Mouse (Mus musculus) liver, embryonic 15.5 days (tissue): Measurements from ENCODE around the gene Bend5. TPM values are rescaled to one million over a fixed set of nuclear protein-coding genes. Genes with fewer than 3 reads are reported as not detected.

Experiments used
- ATAC-seq: fragments of 200-750 bp; cut with Nextera tagmentation; 2 replicates; pipeline ENCODE4 v1.8.0; 2017; ENCODE audit warnings: moderate number of reproducible peaks, mild to moderate bottlenecking, moderate library complexity; ENCODE audit not compliant: insufficient read depth
- H3K27ac ChIP-seq: fragments of 300-500 bp; sonication (generic); replicated peaks from 2 replicates; pipeline ENCODE4 v1.5.1; 2015; ENCODE audit warnings: mild to moderate bottlenecking, inconsistent platforms
- H3K27me3 ChIP-seq: fragments of 300-500 bp; sonication (generic); 2 replicates; pipeline ENCODE4 v1.6.1; 2015; ENCODE audit warnings: mild to moderate bottlenecking, inconsistent platforms
- H3K36me3 ChIP-seq: fragments of 300-500 bp; sonication (generic); replicated peaks from 2 replicates; pipeline ENCODE4 v1.6.1; 2015; ENCODE audit warnings: moderate library complexity, mild to moderate bottlenecking, inconsistent platforms
- H3K4me1 ChIP-seq: fragments of 300-500 bp; sonication (generic); replicated peaks from 2 replicates; pipeline ENCODE4 v1.6.1; 2015; ENCODE audit warnings: inconsistent platforms
- H3K4me2 ChIP-seq: fragments of 300-500 bp; sonication (generic); 2 replicates; pipeline ENCODE4 v1.6.1; 2015; ENCODE audit warnings: moderate library complexity, mild to moderate bottlenecking, inconsistent platforms
- H3K4me3 ChIP-seq: fragments of 300-500 bp; sonication (generic); replicated peaks from 2 replicates; pipeline ENCODE4 v1.5.1; 2015; ENCODE audit warnings: mild to moderate bottlenecking, inconsistent platforms
- H3K9ac ChIP-seq: fragments of 300-500 bp; sonication (generic); 2 replicates; pipeline ENCODE4 v1.6.1; 2015; ENCODE audit warnings: moderate library complexity, mild to moderate bottlenecking, inconsistent platforms
- H3K9me3 ChIP-seq: fragments of 300-500 bp; sonication (generic); replicated peaks from 2 replicates; pipeline ENCODE4 v1.6.1; 2016; ENCODE audit warnings: inconsistent platforms
- WGBS: fragments of 180-500 bp; shearing (Covaris S2); methylation state at CpG from one replicate; pipeline ENCODE4 v1.1.7; 2015; ENCODE audit warnings: mixed read lengths; ENCODE audit not compliant: insufficient replicate concordance; 5-methylcytosine and 5-hydroxymethylcytosine counted together
- polyA plus RNA-seq: library from polyadenylated mRNA; unstranded; fragments of >200 nt; fragmentation: Nextera tagmentation; extraction: Ambion mirVana; gene quantifications from 2 replicates; pipeline ENCODE4 v1.2.1, GENCODE M21; 2015

Bend5 gene
- polyA plus RNA-seq, 1 experiment from 2014 or later = 0.68 TPM

- 67% methylated on average over 3 of the region's 3 CpGs for WGBS
- peaks cover 33% of the 10 kb centered on the region for H3K27me3 ChIP-seq
- no peaks in the 10 kb centered on the region for H3K36me3 ChIP-seq
- no peaks in the 10 kb centered on the region for H3K9me3 ChIP-seq
- H3K4me2 ChIP-seq = no peak overlapping the region
- no peak overlapping the region for H3K4me3 ChIP-seq
- no peak overlapping the region for H3K27ac ChIP-seq
- H3K9ac ChIP-seq = no peak overlapping the region
- no peak for ATAC-seq
- no peaks in the 10 kb centered on the region for H3K4me1 ChIP-seq
Measured at GRCm38 (mm10) chr4:111416551-111416950, 1.7 kb downstream of the Bend5 start.

DNA sequence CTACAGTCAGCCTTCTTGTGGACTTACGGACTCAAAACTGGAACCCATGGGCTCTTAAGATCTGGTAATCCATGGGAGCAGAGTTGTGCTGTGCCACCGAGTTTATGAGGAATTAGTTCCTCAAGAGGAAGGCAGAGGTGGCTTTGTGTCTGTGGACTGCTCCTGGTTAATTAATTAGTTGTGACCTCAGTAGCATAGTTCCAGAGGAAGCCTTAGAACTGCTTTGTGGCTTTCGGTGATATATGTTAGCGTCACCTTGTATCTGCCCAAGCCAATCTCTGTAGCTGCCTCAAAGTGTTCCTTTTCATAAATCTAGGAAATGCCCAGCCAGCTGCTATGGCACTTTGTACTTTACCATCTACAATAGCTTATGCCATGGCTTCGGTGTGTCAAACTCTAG, 2.9 kb downstream of the Bend5 start:
- 66% methylated on average over 5 of the region's 5 CpGs for WGBS
- Histone ChIP-seq H3K4me1 (no peaks in the 10 kb centered on the region), H3K27ac (no peak overlapping the region), H3K9me3 (no peaks in the 10 kb centered on the region), H3K27me3 (peaks cover 31% of the 10 kb centered on the region), H3K36me3 (no peaks in the 10 kb centered on the region), H3K4me3 (no peak overlapping the region), H3K9ac (no peak overlapping the region), H3K4me2 (no peak overlapping the region)
- ATAC-seq = no peak

GRCm38 (mm10) chr4:111419476-111419875, 4.7 kb downstream of the Bend5 start:
- peaks cover 24% of the 10 kb centered on the region for H3K27me3 ChIP-seq
- no peak for ATAC-seq
- H3K36me3 ChIP-seq = no peaks in the 10 kb centered on the region
- no peak overlapping the region for H3K9ac ChIP-seq
- no peaks in the 10 kb centered on the region for H3K4me1 ChIP-seq
- no peak overlapping the region for H3K27ac ChIP-seq
- 60% methylated on average over 1 of the region's 1 CpGs for WGBS
- H3K9me3 ChIP-seq = no peaks in the 10 kb centered on the region
- H3K4me3 ChIP-seq = no peak overlapping the region
- H3K4me2 ChIP-seq = no peak overlapping the region

DNA sequence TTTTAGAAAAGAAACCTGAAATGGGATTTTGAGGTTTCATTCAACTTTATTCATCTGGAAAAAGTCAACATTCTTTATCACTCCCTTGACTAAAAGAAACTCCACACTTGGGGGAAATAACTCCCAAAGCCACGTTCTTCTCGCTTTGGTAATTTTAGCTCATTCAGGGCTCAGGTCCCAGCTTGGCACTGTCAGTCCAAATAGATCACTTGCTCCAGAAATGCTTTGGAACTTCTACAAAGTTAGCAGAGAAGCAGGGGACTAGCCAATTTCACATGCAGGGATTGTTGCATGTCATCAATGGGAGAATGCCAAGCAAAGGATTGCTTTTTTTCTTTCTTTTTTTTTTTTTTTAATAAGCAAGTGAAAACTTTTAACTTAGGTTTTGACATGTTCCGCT, 5.2 kb downstream of the Bend5 start:
- H3K9me3 ChIP-seq = no peaks in the 10 kb centered on the region
- H3K36me3 ChIP-seq = no peaks in the 10 kb centered on the region
- H3K9ac ChIP-seq = no peak overlapping the region
- H3K27me3 ChIP-seq = peaks cover 18% of the 10 kb centered on the region
- H3K27ac ChIP-seq = no peak overlapping the region
- no peak for ATAC-seq
- no peak overlapping the region for H3K4me3 ChIP-seq
- no peak overlapping the region for H3K4me2 ChIP-seq
- WGBS = 71% methylated on average over 3 of the region's 3 CpGs
- H3K4me1 ChIP-seq = no peaks in the 10 kb centered on the region

- no peak overlapping the region for H3K9ac ChIP-seq
- H3K36me3 ChIP-seq = no peaks in the 10 kb centered on the region
- H3K27ac ChIP-seq = no peak overlapping the region
- H3K9me3 ChIP-seq = no peaks in the 10 kb centered on the region
- ATAC-seq = no peak
- H3K4me1 ChIP-seq = no peaks in the 10 kb centered on the region
- no peak overlapping the region for H3K4me3 ChIP-seq
- 56% methylated on average over 4 of the region's 4 CpGs for WGBS
- no peak overlapping the region for H3K4me2 ChIP-seq
- peaks cover 9% of the 10 kb centered on the region for H3K27me3 ChIP-seq
Measured at GRCm38 (mm10) chr4:111420955-111421354, 6.1 kb downstream of the Bend5 start.

DNA sequence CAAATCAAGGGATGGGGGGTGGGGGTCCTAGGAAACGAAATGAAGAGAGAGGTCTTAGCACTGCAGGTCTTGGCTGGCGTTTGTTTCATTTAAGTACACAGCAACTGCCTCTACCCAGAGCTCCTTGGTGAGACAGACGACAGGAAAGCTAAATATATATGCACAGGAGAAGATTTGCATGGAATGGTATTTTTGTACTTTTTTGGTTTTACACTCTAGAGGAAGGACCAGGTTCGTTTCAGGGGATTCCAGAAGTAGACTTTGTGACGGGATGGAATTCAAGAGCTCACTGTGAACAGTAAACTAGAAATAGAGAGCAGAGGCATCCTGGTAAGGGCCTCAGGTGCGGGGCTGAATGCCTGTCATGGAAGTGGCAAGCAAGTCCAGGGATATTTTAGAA, 7.0 kb downstream of the Bend5 start:
- Histone ChIP-seq H3K4me1 (no peaks in the 10 kb centered on the region), H3K9ac (no peak overlapping the region), H3K27ac (no peak overlapping the region), H3K4me2 (no peak overlapping the region), H3K36me3 (no peaks in the 10 kb centered on the region), H3K9me3 (no peaks in the 10 kb centered on the region), H3K27me3 (0 out of 2 replicates have a peak, but pooled peaks cover 1% of the 10 kb centered on the region), H3K4me3 (no peak overlapping the region)
- no peak for ATAC-seq
- WGBS = 53% methylated on average over 6 of the region's 6 CpGs

DNA sequence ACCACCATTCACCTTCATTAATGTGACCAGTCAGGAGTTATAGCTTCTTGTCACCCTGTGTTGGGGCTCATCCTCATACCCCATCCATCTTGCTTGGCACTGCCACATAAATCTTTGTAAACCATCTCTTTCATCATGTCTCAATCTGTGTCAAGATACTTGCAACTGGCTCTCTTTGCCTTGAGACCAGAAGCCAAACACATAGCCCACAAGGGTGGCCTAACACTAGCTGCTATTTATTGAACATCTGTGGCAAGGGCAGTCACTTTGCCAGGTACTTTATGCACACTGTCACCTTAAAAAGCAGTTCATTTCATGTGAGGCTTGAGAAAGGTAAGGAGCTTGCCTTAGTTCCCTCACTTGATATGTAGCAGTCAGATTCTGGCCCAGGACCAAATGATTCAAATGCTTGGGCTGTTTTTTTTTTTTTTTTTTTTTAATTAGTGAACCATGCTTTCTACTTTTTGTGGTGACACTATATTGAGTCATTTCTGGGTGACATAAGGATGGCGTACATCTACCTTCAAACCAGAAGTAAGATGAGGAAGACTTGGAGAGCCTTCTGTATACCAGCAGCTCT, 9.7 kb downstream of the Bend5 start:
- H3K9ac ChIP-seq = no peak overlapping the region
- no peak overlapping the region for H3K27ac ChIP-seq
- H3K4me1 ChIP-seq = no peaks in the 10 kb centered on the region
- 69% methylated on average over 1 of the region's 1 CpGs for WGBS
- no peak overlapping the region for H3K4me3 ChIP-seq
- no peaks in the 10 kb centered on the region for H3K27me3 ChIP-seq
- H3K9me3 ChIP-seq = no peaks in the 10 kb centered on the region
- no peak for ATAC-seq
- no peaks in the 10 kb centered on the region for H3K36me3 ChIP-seq
- no peak overlapping the region for H3K4me2 ChIP-seq

GRCm38 (mm10) chr4:111425170-111425569, 10.4 kb downstream of the Bend5 start:
- ATAC-seq = no peak
- Histone ChIP-seq H3K4me1 (no peaks in the 10 kb centered on the region), H3K27ac (no peak overlapping the region), H3K36me3 (no peaks in the 10 kb centered on the region), H3K4me2 (no peak overlapping the region), H3K27me3 (no peaks in the 10 kb centered on the region), H3K9ac (no peak overlapping the region), H3K4me3 (no peak overlapping the region), H3K9me3 (no peaks in the 10 kb centered on the region)
- WGBS = 28% methylated on average over 6 of the region's 6 CpGs

GRCm38 (mm10) chr4:111431186-111431585, 16.4 kb downstream of the Bend5 start:
- Histone ChIP-seq H3K4me1 (no peaks in the 10 kb centered on the region), H3K4me3 (no peak overlapping the region), H3K36me3 (no peaks in the 10 kb centered on the region), H3K27me3 (no peaks in the 10 kb centered on the region), H3K9ac (no peak overlapping the region), H3K27ac (no peak overlapping the region), H3K9me3 (no peaks in the 10 kb centered on the region), H3K4me2 (no peak overlapping the region)
- ATAC-seq = no peak
- WGBS = 65% methylated on average over 2 of the region's 2 CpGs

GRCm38 (mm10) chr4:111432013-111432412, 17.2 kb downstream of the Bend5 start:
- Histone ChIP-seq H3K4me1 (no peaks in the 10 kb centered on the region), H3K9ac (no peak overlapping the region), H3K4me3 (no peak overlapping the region), H3K27ac (no peak overlapping the region), H3K4me2 (no peak overlapping the region), H3K27me3 (no peaks in the 10 kb centered on the region), H3K9me3 (no peaks in the 10 kb centered on the region), H3K36me3 (no peaks in the 10 kb centered on the region)
- WGBS = 50% methylated on average over 5 of the region's 5 CpGs
- ATAC-seq = no peak

DNA sequence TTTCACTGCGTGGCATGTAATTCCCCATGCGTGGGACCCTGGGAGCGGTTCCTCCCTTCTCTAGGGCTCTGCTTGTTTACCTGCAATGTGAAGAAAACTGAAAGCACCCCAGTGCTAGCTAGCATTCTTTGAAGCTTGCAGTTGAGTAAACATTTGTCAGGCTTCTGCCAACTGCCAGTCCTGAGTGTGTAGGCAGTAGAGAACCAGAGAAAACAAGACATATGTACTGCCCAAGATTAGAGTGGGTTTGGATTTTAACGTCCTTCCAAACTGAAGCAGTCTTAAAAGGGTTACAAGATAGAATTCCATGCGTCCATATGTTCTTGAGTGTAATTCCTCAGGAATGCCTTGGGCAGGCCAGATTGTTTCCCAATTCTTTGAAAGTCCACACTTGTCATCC, 17.6 kb downstream of the Bend5 start:
- no peak overlapping the region for H3K4me3 ChIP-seq
- no peak overlapping the region for H3K9ac ChIP-seq
- 57% methylated on average over 5 of the region's 5 CpGs for WGBS
- no peak for ATAC-seq
- no peaks in the 10 kb centered on the region for H3K4me1 ChIP-seq
- H3K27me3 ChIP-seq = no peaks in the 10 kb centered on the region
- H3K9me3 ChIP-seq = no peaks in the 10 kb centered on the region
- H3K4me2 ChIP-seq = no peak overlapping the region
- no peaks in the 10 kb centered on the region for H3K36me3 ChIP-seq
- no peak overlapping the region for H3K27ac ChIP-seq

DNA sequence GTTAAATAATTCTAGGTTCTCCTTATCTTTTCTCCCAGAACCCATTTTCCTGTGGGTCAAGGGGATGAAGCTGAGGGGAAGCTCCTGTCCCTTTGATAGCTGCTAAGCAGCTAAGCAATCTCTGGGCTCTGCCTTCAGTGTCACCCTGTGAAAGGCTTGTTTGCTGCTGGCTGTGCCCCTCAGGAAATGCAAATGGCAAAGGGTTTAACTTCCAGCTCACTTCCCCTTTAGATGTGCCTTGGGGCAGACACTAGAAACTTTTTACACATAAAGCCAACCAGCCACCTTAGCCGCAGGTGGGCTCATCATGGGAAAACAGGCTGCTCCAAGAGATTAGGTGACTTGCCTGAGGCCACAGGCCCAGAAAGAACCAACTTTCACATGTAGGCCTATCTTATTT, 26.9 kb downstream of the Bend5 start:
- 33% methylated on average over 1 of the region's 1 CpGs for WGBS
- Histone ChIP-seq H3K27me3 (no peaks in the 10 kb centered on the region), H3K4me2 (no peak overlapping the region), H3K27ac (no peak overlapping the region), H3K9ac (no peak overlapping the region), H3K4me3 (no peak overlapping the region), H3K4me1 (no peaks in the 10 kb centered on the region; the same call in 1 of the 2 replicates), H3K9me3 (no peaks in the 10 kb centered on the region), H3K36me3 (no peaks in the 10 kb centered on the region)
- no peak for ATAC-seq
